Mouse (Mus musculus) forebrain, embryonic 15.5 days (tissue): ENCODE data around the gene Zfp260. TPM values are rescaled to one million over a fixed set of nuclear protein-coding genes. Genes with fewer than 3 reads are reported as not detected.
"Not testable (repeated sequence)": the region's sequence is repeated elsewhere in the genome, so short reads cannot be mapped to it uniquely, and the experiment has no call there.

Source experiments
- ATAC-seq: fragments of 200-750 bp; cut with Nextera tagmentation; replicated peaks from 2 replicates; pipeline ENCODE4 v1.8.0; 2017; ENCODE audit warnings: mild to moderate bottlenecking, moderate TSS enrichment, moderate library complexity
- H3K27ac ChIP-seq: fragments of 300-500 bp; sonication (generic); replicated peaks from 2 replicates; pipeline ENCODE4 v1.5.1; 2015; ENCODE audit warnings: mild to moderate bottlenecking, inconsistent platforms
- H3K27me3 ChIP-seq: fragments of 300-500 bp; sonication (generic); 2 replicates; pipeline ENCODE4 v1.6.1; 2015; ENCODE audit warnings: inconsistent platforms
- H3K36me3 ChIP-seq: fragments of 300-500 bp; sonication (generic); 2 replicates; pipeline ENCODE4 v1.6.1; 2015; ENCODE audit warnings: mild to moderate bottlenecking, inconsistent platforms
- H3K4me1 ChIP-seq: fragments of 300-500 bp; sonication (generic); 2 replicates; pipeline ENCODE4 v1.6.1; 2015; ENCODE audit warnings: inconsistent platforms
- H3K4me2 ChIP-seq: fragments of 300-500 bp; sonication (generic); replicated peaks from 2 replicates; pipeline ENCODE4 v1.6.1; 2015; ENCODE audit warnings: mild to moderate bottlenecking, inconsistent platforms
- H3K4me3 ChIP-seq: fragments of 300-500 bp; sonication (generic); 2 replicates; pipeline ENCODE4 v1.5.1; 2015; ENCODE audit warnings: mild to moderate bottlenecking, inconsistent platforms
- H3K9ac ChIP-seq: fragments of 300-500 bp; sonication (generic); replicated peaks from 2 replicates; pipeline ENCODE4 v1.6.1; 2015; ENCODE audit warnings: mild to moderate bottlenecking, inconsistent platforms
- H3K9me3 ChIP-seq: fragments of 300-500 bp; sonication (generic); 2 replicates; pipeline ENCODE4 v1.6.1; 2016; ENCODE audit warnings: inconsistent platforms
- WGBS: fragments of 180-500 bp; shearing (Covaris S2); methylation state at CpG from one replicate; pipeline ENCODE4 v1.1.7; 2015; ENCODE audit warnings: mixed read lengths; 5-methylcytosine and 5-hydroxymethylcytosine counted together
- polyA plus RNA-seq: library from polyadenylated mRNA; unstranded; fragments of >200 nt; fragmentation: Nextera tagmentation; extraction: Ambion mirVana; gene quantifications from 2 replicates; pipeline ENCODE4 v1.2.1, GENCODE M21; 2015

The Zfp260 gene
- polyA plus RNA-seq, 1 experiment from 2014 or later = 122 TPM

- Histone ChIP-seq H3K27me3 (no peaks in the 10 kb centered on the region), H3K36me3 (peaks cover 3% of the 10 kb centered on the region), H3K9me3 (no peaks in the 10 kb centered on the region), H3K4me1 (peaks cover 36% of the 10 kb centered on the region), H3K9ac (peak overlapping the region; percentile 34), H3K4me3 (peak overlapping the region; percentile 54), H3K27ac (peak overlapping the region; percentile 88), H3K4me2 (peak overlapping the region; percentile 52)
- ATAC-seq = peak; percentile 5
- WGBS = 8% methylated on average over 9 of the region's 9 CpGs
These were observed 3.5 kb upstream of the Zfp260 start for GRCm38 (mm10) chr7:30090970-30091585.

GRCm38 (mm10) chr7:30092666-30093065 is 1.9 kb upstream of the Zfp260 start:
- Histone ChIP-seq H3K9ac (no peak overlapping the region), H3K36me3 (no peaks in the 10 kb centered on the region), H3K4me1 (peaks cover 49% of the 10 kb centered on the region), H3K4me3 (no peak overlapping the region), H3K27ac (no peak overlapping the region), H3K4me2 (no peak overlapping the region), H3K27me3 (no peaks in the 10 kb centered on the region), H3K9me3 (no peaks in the 10 kb centered on the region)
- WGBS = 83% methylated on average over 9 of the region's 9 CpGs
- no peak for ATAC-seq

- Histone ChIP-seq H3K4me1 (peaks cover 46% of the 10 kb centered on the region), H3K9ac (no peak overlapping the region), H3K27ac (peak overlapping the region; percentile 99), H3K4me3 (peak overlapping the region; percentile 70), H3K9me3 (no peaks in the 10 kb centered on the region), H3K36me3 (peaks cover 5% of the 10 kb centered on the region; the same call in 1 of the 2 replicates), H3K4me2 (peak overlapping the region; percentile 69), H3K27me3 (no peaks in the 10 kb centered on the region)
- no peak for ATAC-seq
- WGBS = 69% methylated on average over 6 of the region's 6 CpGs
These were observed 610 bp upstream of the Zfp260 start for GRCm38 (mm10) chr7:30093918-30094415.

GRCm38 (mm10) chr7:30095551-30096125 is 1.1 kb downstream of the Zfp260 start:
- peak overlapping the region; percentile 93 for H3K9ac ChIP-seq

GRCm38 (mm10) chr7:30099297-30099696 is 4.7 kb downstream of the Zfp260 start:
- Histone ChIP-seq H3K4me2 (peak overlapping the region; percentile 17; the same call in 1 of the 2 replicates), H3K9me3 (peaks cover 9% of the 10 kb centered on the region; the same call in 1 of the 2 replicates), H3K27me3 (no peaks in the 10 kb centered on the region), H3K36me3 (peaks cover 52% of the 10 kb centered on the region), H3K9ac (no peak overlapping the region), H3K27ac (peak overlapping the region; percentile 80), H3K4me1 (peaks cover 35% of the 10 kb centered on the region), H3K4me3 (0 out of 2 replicates have a peak overlapping the region, but pooled peaks have one; percentile 6)
- WGBS = 80% methylated on average over 13 of the region's 13 CpGs
- no peak for ATAC-seq

More at GRCm38 (mm10) chr7:30095551-30096125, 1.1 kb downstream of the Zfp260 start:
- Histone ChIP-seq H3K36me3 (peaks cover 21% of the 10 kb centered on the region), H3K9me3 (no peaks in the 10 kb centered on the region), H3K4me2 (peak overlapping the region; percentile 69), H3K27me3 (no peaks in the 10 kb centered on the region), H3K4me3 (peak overlapping the region; percentile 70), H3K4me1 (peaks cover 42% of the 10 kb centered on the region), H3K27ac (peak overlapping the region; percentile 99)
- WGBS = under 1% methylated on average over 5 of the region's 5 CpGs
- no peak for ATAC-seq

GRCm38 (mm10) chr7:30116076-30116475 is 21.5 kb downstream of the Zfp260 start:
- H3K9me3 ChIP-seq = no peaks in the 10 kb centered on the region
- H3K27ac ChIP-seq = no peak overlapping the region
- no peaks in the 10 kb centered on the region for H3K27me3 ChIP-seq
- H3K4me1 ChIP-seq = peaks cover 2% of the 10 kb centered on the region
- H3K36me3 ChIP-seq = no peaks in the 10 kb centered on the region
- no peak overlapping the region for H3K4me2 ChIP-seq
- WGBS = 96% methylated on average over 5 of the region's 5 CpGs
- no peak overlapping the region for H3K4me3 ChIP-seq
- no peak overlapping the region for H3K9ac ChIP-seq
- no peak for ATAC-seq

- not testable (repeated sequence) for H3K4me1 ChIP-seq, H3K27ac ChIP-seq, ATAC-seq, H3K4me3 ChIP-seq, H3K27me3 ChIP-seq, H3K36me3 ChIP-seq, H3K9ac ChIP-seq, H3K9me3 ChIP-seq, H3K4me2 ChIP-seq
- 97% methylated on average over 12 of the region's 12 CpGs for WGBS
These were observed 23.4 kb downstream of the Zfp260 start for GRCm38 (mm10) chr7:30117935-30118334.

GRCm38 (mm10) chr7:30121308-30122187 is 27.0 kb downstream of the Zfp260 start, which contains the start of gene Zfp382:
Gene Zfp382 (plus strand): TSS chr7:30121942.
- Histone ChIP-seq H3K4me1 (peaks cover 16% of the 10 kb centered on the region), H3K36me3 (peaks cover 7% of the 10 kb centered on the region), H3K4me3 (peak within 1 kb of the TSS; percentile 84), H3K9ac (peak within 1 kb of the TSS; percentile 88), H3K27me3 (no peaks in the 10 kb centered on the region), H3K27ac (peak within 1 kb of the TSS; percentile 91), H3K4me2 (peak within 1 kb of the TSS; percentile 70), H3K9me3 (no peaks in the 10 kb centered on the region)
- under 1% methylated on average over 61 of the region's 61 CpGs for WGBS
- peak; percentile 98 for ATAC-seq

GRCm38 (mm10) chr7:30122188-30122530 is 27.6 kb downstream of the Zfp260 start:
- H3K9ac ChIP-seq = peak overlapping the region; percentile 88
- whole genome bisulfite sequencing = 5% methylated on average over 15 of the region's 15 CpGs
- H3K4me3 ChIP-seq = peak overlapping the region; percentile 84
- peaks cover 13% of the 10 kb centered on the region for H3K36me3 ChIP-seq
- no peaks in the 10 kb centered on the region for H3K27me3 ChIP-seq
- peak overlapping the region; percentile 70 for H3K4me2 ChIP-seq
- no peaks in the 10 kb centered on the region for H3K9me3 ChIP-seq
- H3K27ac ChIP-seq = peak overlapping the region; percentile 91
- ATAC-seq = peak; percentile 41
- peaks cover 16% of the 10 kb centered on the region for H3K4me1 ChIP-seq

GRCm38 (mm10) chr7:30129900-30130299 is 35.3 kb downstream of the Zfp260 start:
- no peak for ATAC-seq
- Histone ChIP-seq H3K27me3 (no peaks in the 10 kb centered on the region), H3K9me3 (no peaks in the 10 kb centered on the region), H3K27ac (no peak overlapping the region), H3K36me3 (peaks cover 78% of the 10 kb centered on the region), H3K9ac (no peak overlapping the region), H3K4me3 (no peak overlapping the region), H3K4me2 (no peak overlapping the region), H3K4me1 (no peaks in the 10 kb centered on the region)
- 96% methylated on average over 8 of the region's 8 CpGs for WGBS

GRCm38 (mm10) chr7:30132396-30132795 is 37.8 kb downstream of the Zfp260 start:
- peaks cover 80% of the 10 kb centered on the region for H3K36me3 ChIP-seq
- H3K9me3 ChIP-seq = no peaks in the 10 kb centered on the region
- no peaks in the 10 kb centered on the region for H3K4me1 ChIP-seq
- no peak overlapping the region for H3K4me2 ChIP-seq
- H3K27me3 ChIP-seq = no peaks in the 10 kb centered on the region
- no peak overlapping the region for H3K9ac ChIP-seq
- ATAC-seq = no peak
- no peak overlapping the region for H3K27ac ChIP-seq
- whole genome bisulfite sequencing = 95% methylated on average over 4 of the region's 4 CpGs
- H3K4me3 ChIP-seq = no peak overlapping the region

GRCm38 (mm10) chr7:30136826-30137225 is 42.2 kb downstream of the Zfp260 start:
- no peak for ATAC-seq
- no peak overlapping the region for H3K4me2 ChIP-seq
- H3K9ac ChIP-seq = no peak overlapping the region
- H3K9me3 ChIP-seq = no peaks in the 10 kb centered on the region
- H3K4me1 ChIP-seq = no peaks in the 10 kb centered on the region
- no peak overlapping the region for H3K4me3 ChIP-seq
- H3K27ac ChIP-seq = no peak overlapping the region
- WGBS = 91% methylated on average over 10 of the region's 10 CpGs
- H3K36me3 ChIP-seq = peaks cover 67% of the 10 kb centered on the region
- H3K27me3 ChIP-seq = no peaks in the 10 kb centered on the region
